Mouse (Mus musculus) forebrain, embryonic 13.5 days (tissue): ENCODE results near the gene Ncoa4. TPM values are rescaled to one million over a fixed set of nuclear protein-coding genes. Genes with fewer than 3 reads are reported as not detected.
"Not testable (repeated sequence)": the region's sequence is repeated elsewhere in the genome, so short reads cannot be mapped to it uniquely, and the experiment has no call there.

Experiments
- ATAC-seq: fragments of 200-750 bp; cut with Nextera tagmentation; 2 replicates; pipeline ENCODE4 v1.8.0; 2017
- H3K27ac ChIP-seq: fragments of 300-500 bp; sonication (generic); 2 replicates; pipeline ENCODE4 v1.5.1; 2015; ENCODE audit warnings: inconsistent platforms, mild to moderate bottlenecking, moderate library complexity
- H3K27me3 ChIP-seq: fragments of 300-500 bp; sonication (generic); 2 replicates; pipeline ENCODE4 v1.6.1; 2015; ENCODE audit warnings: mild to moderate bottlenecking, inconsistent platforms
- H3K36me3 ChIP-seq: fragments of 300-500 bp; sonication (generic); 2 replicates; pipeline ENCODE4 v1.6.1; 2015; ENCODE audit warnings: mild to moderate bottlenecking, inconsistent platforms; ENCODE audit not compliant: poor library complexity, severe bottlenecking
- H3K4me1 ChIP-seq: fragments of 300-500 bp; sonication (generic); 2 replicates; pipeline ENCODE4 v1.6.1; 2015; ENCODE audit warnings: inconsistent platforms
- H3K4me2 ChIP-seq: fragments of 300-500 bp; sonication (generic); 2 replicates; pipeline ENCODE4 v1.6.1; 2015; ENCODE audit warnings: inconsistent platforms, mild to moderate bottlenecking, moderate library complexity
- H3K4me3 ChIP-seq: fragments of 300-500 bp; sonication (generic); 2 replicates; pipeline ENCODE4 v1.5.1; 2015; ENCODE audit warnings: mild to moderate bottlenecking, inconsistent platforms
- H3K9ac ChIP-seq: fragments of 300-500 bp; sonication (generic); 2 replicates; pipeline ENCODE4 v1.6.1; 2015; ENCODE audit warnings: mild to moderate bottlenecking, inconsistent platforms
- H3K9me3 ChIP-seq: fragments of 300-500 bp; sonication (generic); replicated peaks from 2 replicates; pipeline ENCODE4 v1.6.1; 2016; ENCODE audit warnings: inconsistent platforms
- WGBS: fragments of 180-500 bp; shearing (Covaris S2); methylation state at CpG from one replicate; pipeline ENCODE4 v1.1.7; 2015; 5-methylcytosine and 5-hydroxymethylcytosine counted together
- polyA plus RNA-seq: library from polyadenylated mRNA; unstranded; fragments of >200 nt; fragmentation: Nextera tagmentation; extraction: Ambion mirVana; gene quantifications from 2 replicates; pipeline ENCODE4 v1.2.1, GENCODE M21; 2015

Ncoa4 gene
- polyA plus RNA-seq, 1 experiment from 2014 or later = 81.6 TPM

DNA sequence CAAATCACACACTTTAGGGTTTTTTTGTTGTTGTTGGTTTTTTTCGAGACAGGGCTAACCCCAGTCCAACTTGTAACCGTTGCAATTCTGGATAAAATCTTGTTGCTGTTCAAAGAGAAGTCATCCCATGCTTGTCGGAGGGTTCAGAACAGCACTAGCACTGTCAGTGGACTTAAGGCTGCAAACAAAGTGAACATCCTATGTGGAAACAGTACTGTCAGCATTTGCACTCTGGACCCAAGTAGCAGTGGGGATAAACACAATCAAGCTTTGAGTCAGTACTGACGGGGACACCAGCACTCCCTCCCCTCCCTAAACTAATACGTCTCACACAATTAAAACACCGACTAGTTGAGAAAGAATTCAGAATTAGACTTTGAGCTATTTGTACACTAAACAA is 21.2 kb downstream of the Ncoa4 start:
- Histone ChIP-seq H3K4me2 (no peak overlapping the region), H3K9ac (no peak overlapping the region), H3K27ac (no peak overlapping the region), H3K36me3 (peaks cover 64% of the 10 kb centered on the region), H3K27me3 (no peaks in the 10 kb centered on the region), H3K4me3 (no peak overlapping the region), H3K4me1 (no peaks in the 10 kb centered on the region), H3K9me3 (no peaks in the 10 kb centered on the region)
- ATAC-seq = no peak
- 89% methylated on average over 6 of the region's 6 CpGs for WGBS

DNA sequence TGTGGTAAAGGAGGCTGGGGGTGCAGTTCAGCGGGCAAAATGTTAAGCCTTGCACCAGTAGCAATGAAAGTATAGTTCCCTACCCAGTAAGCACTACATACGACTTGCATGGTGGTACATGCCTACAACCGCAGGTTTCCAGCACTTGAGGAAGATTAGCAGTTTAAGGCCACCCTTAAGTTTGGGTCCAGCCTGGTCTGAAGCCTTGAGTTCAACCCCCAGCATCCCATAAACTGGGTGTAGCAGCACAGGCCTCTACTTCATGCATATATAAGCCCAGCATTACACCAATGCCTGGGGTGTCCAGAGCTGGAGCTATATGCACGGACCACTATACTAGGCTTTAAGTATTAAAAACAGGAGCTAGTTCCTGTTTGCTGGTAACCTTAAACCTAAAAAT is 24.2 kb downstream of the Ncoa4 start:
- Histone ChIP-seq H3K27me3 (no peaks in the 10 kb centered on the region), H3K27ac (no peak overlapping the region), H3K4me2 (no peak overlapping the region), H3K4me3 (no peak overlapping the region), H3K9ac (no peak overlapping the region), H3K36me3 (peaks cover 86% of the 10 kb centered on the region), H3K9me3 (no peaks in the 10 kb centered on the region), H3K4me1 (no peaks in the 10 kb centered on the region)
- 97% methylated on average over 4 of the region's 4 CpGs for WGBS
- ATAC-seq = no peak

GRCm38 (mm10) chr14:32190627-32191391 is 31.1 kb downstream of the Ncoa4 start:
- no peak overlapping the region for H3K9ac ChIP-seq
- peaks cover 71% of the 10 kb centered on the region for H3K36me3 ChIP-seq
- H3K4me3 ChIP-seq = no peak overlapping the region
- H3K4me2 ChIP-seq = no peak overlapping the region
- ATAC-seq = no peak
- WGBS = 92% methylated on average over 6 of the region's 6 CpGs
- no peaks in the 10 kb centered on the region for H3K27me3 ChIP-seq
- no peaks in the 10 kb centered on the region for H3K4me1 ChIP-seq
- no peaks in the 10 kb centered on the region for H3K9me3 ChIP-seq
- H3K27ac ChIP-seq = no peak overlapping the region

- no peak overlapping the region for H3K9ac ChIP-seq
- no peak overlapping the region for H3K27ac ChIP-seq
- WGBS = 97% methylated on average over 5 of the region's 5 CpGs
- no peaks in the 10 kb centered on the region for H3K9me3 ChIP-seq
- H3K27me3 ChIP-seq = no peaks in the 10 kb centered on the region
- ATAC-seq = no peak
- H3K4me1 ChIP-seq = no peaks in the 10 kb centered on the region
- H3K4me3 ChIP-seq = no peak overlapping the region
- no peak overlapping the region for H3K4me2 ChIP-seq
- peaks cover 67% of the 10 kb centered on the region for H3K36me3 ChIP-seq
These were observed 32.3 kb downstream of the Ncoa4 start for GRCm38 (mm10) chr14:32191926-32192325.

GRCm38 (mm10) chr14:32192437-32192836 is 32.8 kb downstream of the Ncoa4 start:
- no peak overlapping the region for H3K4me2 ChIP-seq
- H3K9ac ChIP-seq = no peak overlapping the region
- no peak overlapping the region for H3K4me3 ChIP-seq
- no peak for ATAC-seq
- H3K4me1 ChIP-seq = no peaks in the 10 kb centered on the region
- peaks cover 67% of the 10 kb centered on the region for H3K36me3 ChIP-seq
- no peaks in the 10 kb centered on the region for H3K27me3 ChIP-seq
- no peak overlapping the region for H3K27ac ChIP-seq
- 52% methylated on average over 3 of the region's 3 CpGs for WGBS
- no peaks in the 10 kb centered on the region for H3K9me3 ChIP-seq

DNA sequence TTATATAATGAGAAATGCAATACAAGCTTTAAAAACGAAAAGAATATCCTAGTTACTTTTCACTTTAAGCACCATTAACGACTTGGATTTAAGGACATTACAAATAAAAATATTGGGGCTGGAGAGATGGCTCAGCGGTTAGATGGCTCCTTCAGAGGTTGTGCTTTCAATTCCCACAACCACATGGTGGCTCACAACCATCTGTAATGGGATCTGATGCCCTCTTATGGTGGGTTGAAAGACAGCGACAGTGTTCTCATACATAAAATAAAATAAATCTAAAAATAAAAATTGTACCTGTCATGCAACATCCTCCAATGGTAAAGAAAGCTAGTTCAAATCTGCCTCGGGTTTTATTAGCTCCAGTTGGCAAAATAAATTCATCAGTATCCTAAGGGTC is 33.9 kb downstream of the Ncoa4 start:
- not testable (repeated sequence) for H3K27ac ChIP-seq, H3K4me1 ChIP-seq, ATAC-seq, H3K4me2 ChIP-seq, H3K9me3 ChIP-seq, H3K9ac ChIP-seq, H3K27me3 ChIP-seq, H3K4me3 ChIP-seq
- H3K36me3 ChIP-seq = peaks cover 65% of the 10 kb centered on the region
- 80% methylated on average over 5 of the region's 5 CpGs for WGBS

DNA sequence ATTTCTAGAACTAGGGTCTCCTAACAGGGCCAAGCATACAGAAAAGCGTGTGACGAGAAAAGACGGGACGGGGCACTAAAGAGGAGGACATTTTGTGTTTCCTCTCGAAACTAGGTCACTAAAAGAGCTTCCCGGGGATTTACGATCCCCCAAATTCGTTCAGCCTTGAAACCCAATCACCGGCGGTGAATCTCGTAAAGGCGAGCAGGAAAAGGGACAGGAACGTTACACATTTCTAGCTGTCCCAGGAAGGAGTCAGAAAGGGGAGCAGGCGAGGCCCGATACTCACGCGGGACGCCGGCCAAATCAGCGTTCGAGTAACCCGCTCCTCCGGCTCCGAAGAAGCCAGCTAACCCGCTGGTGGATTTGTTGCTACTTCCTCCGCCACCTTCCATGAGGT is 41.7 kb downstream of the Ncoa4 start:
- H3K36me3 ChIP-seq = peaks cover 34% of the 10 kb centered on the region
- H3K27me3 ChIP-seq = no peaks in the 10 kb centered on the region
- no peak overlapping the region for H3K27ac ChIP-seq
- peak overlapping the region; percentile 96 for H3K9ac ChIP-seq
- ATAC-seq = peak; percentile 63
- H3K4me2 ChIP-seq = peak overlapping the region; percentile 73
- WGBS = 0% methylated on average over 25 of the region's 26 CpGs
- H3K9me3 ChIP-seq = no peaks in the 10 kb centered on the region
- H3K4me3 ChIP-seq = peak overlapping the region; percentile 100
- H3K4me1 ChIP-seq = peaks cover 29% of the 10 kb centered on the region

DNA sequence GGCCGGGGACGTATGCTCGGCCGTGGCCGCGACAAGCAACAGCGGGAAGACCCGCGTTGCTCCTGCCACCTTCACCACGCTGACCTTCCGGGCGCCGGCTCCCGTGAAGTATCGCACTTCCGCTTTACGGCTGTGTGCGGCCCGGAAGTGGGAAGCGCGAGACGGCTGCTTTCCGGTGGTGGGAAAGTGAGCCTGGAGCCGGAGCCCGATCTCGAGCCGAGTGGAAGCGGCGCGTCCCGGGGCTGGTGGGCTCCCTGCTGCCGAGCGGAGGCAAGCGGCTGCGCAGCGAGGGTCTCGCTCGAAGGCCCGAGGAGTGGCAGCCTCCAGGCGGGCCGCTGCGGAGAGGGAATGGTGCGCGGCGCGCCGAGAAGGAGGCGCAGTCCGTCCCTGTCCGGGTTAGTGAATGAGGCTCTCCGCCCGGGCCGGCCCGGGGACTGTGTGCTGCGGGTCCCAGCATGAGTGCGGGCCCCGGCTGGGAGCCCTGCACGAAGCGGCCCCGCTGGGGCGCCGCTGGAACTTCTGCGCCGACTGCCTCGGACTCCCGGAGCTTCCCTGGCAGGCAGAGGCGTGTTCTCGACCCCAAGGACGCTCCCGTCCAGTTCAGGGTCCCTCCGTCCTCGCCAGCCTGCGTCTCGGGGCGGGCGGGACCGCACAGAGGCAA is 42.3 kb downstream of the Ncoa4 start, which contains the start of the genes Timm23 and Parg:
TSS of gene Timm23 (minus strand) at position 108 of the 661 bp plus-strand sequence.
TSS of gene Parg (plus strand) at position 159 of the 661 bp plus-strand sequence.
- under 1% methylated on average over 73 of the region's 77 CpGs for WGBS
- peaks cover 29% of the 10 kb centered on the region for H3K4me1 ChIP-seq

GRCm38 (mm10) chr14:32226601-32227000 is 66.9 kb downstream of the Ncoa4 start:
- Histone ChIP-seq H3K4me3 (no peak overlapping the region), H3K36me3 (peaks cover 6% of the 10 kb centered on the region), H3K4me1 (no peaks in the 10 kb centered on the region), H3K4me2 (no peak overlapping the region), H3K9ac (no peak overlapping the region), H3K27ac (no peak overlapping the region), H3K9me3 (no peaks in the 10 kb centered on the region), H3K27me3 (no peaks in the 10 kb centered on the region)
- no peak for ATAC-seq

More for the DNA sequence above, 42.3 kb downstream of the Ncoa4 start, which contains the start of the genes Timm23 and Parg:
- Histone ChIP-seq H3K4me3 (peak within 1 kb of the TSS; percentile 100), H3K9me3 (no peaks in the 10 kb centered on the region), H3K9ac (peak within 1 kb of the TSS; percentile 96), H3K27me3 (no peaks in the 10 kb centered on the region), H3K27ac (peak within 1 kb of the TSS; percentile 68), H3K36me3 (peaks cover 30% of the 10 kb centered on the region), H3K4me2 (peak within 1 kb of the TSS; percentile 95)
- peak; percentile 96 for ATAC-seq

DNA sequence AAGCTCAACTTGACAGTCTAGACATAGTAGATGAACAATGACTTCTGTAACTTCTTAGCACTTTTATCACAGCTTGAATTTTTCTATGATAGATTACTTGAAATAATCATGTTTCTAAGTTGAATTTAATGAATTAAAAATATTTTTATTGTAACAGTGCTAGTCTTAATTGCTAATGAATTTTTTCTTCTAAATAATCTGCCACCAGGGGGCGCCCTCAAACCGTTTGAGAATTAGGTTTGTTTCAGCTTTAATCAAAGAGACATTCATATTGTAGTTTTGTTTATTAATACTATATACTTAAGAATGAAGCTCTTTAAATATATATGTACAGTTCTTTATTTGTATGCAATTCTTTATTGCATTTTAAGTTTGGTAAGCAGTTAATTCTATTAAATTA is 69.3 kb downstream of the Ncoa4 start:
- Histone ChIP-seq H3K27ac (no peak overlapping the region), H3K9ac (no peak overlapping the region), H3K36me3 (peaks cover 9% of the 10 kb centered on the region), H3K9me3 (no peaks in the 10 kb centered on the region), H3K4me3 (no peak overlapping the region), H3K4me1 (no peaks in the 10 kb centered on the region), H3K4me2 (no peak overlapping the region), H3K27me3 (no peaks in the 10 kb centered on the region)
- ATAC-seq = no peak
- 0% methylated on average over 2 of the region's 2 CpGs for WGBS
